Mouse (Mus musculus) neural tube, embryonic 10.5 days (tissue): ENCODE data around the gene Usp9x.

Experiments
- DNase-seq: peaks from one replicate; pipeline ENCODE4 v3.0.0-alpha.2; 2017; ENCODE audit warnings: low spot score; ENCODE audit errors: extremely low spot score

The Usp9x gene

GRCm38 (mm10) chrX:13071241-13071775 lies at the start of gene Usp9x:
Usp9x (plus strand) TSS chrX:13071498.
- peak; percentile 85 for DNase-seq

GRCm38 (mm10) chrX:13022547-13023310 lies 48.6 kb upstream of the Usp9x start:
- no peak for DNase-seq

GRCm38 (mm10) chrX:13024539-13025202 lies 46.6 kb upstream of the Usp9x start:
- no peak for DNase-seq

GRCm38 (mm10) chrX:13025286-13025685 lies 46.0 kb upstream of the Usp9x start:
- no peak for DNase-seq

GRCm38 (mm10) chrX:13028156-13028555 lies 43.1 kb upstream of the Usp9x start:
- DNase-seq, result no peak

- DNase-seq, result no peak
Measured at GRCm38 (mm10) chrX:13029996-13030395, 41.3 kb upstream of the Usp9x start.

GRCm38 (mm10) chrX:13037085-13037484 lies 34.2 kb upstream of the Usp9x start:
- DNase-seq, result no peak

- DNase-seq, result no peak
Measured at GRCm38 (mm10) chrX:13039211-13039610, 32.1 kb upstream of the Usp9x start.

- no peak for DNase-seq
Measured at GRCm38 (mm10) chrX:13040391-13040790, 30.9 kb upstream of the Usp9x start.

- DNase-seq, result peak; percentile 87
Measured at GRCm38 (mm10) chrX:13041630-13042129, 29.6 kb upstream of the Usp9x start.

- DNase-seq, result no peak
Measured at GRCm38 (mm10) chrX:13043780-13044179, 27.5 kb upstream of the Usp9x start.

GRCm38 (mm10) chrX:13044666-13045065 lies 26.6 kb upstream of the Usp9x start:
- no peak for DNase-seq

- no peak for DNase-seq
Measured at GRCm38 (mm10) chrX:13046893-13047435, 24.3 kb upstream of the Usp9x start.

- peak; percentile 13 for DNase-seq
Measured at GRCm38 (mm10) chrX:13047631-13048345, 23.5 kb upstream of the Usp9x start.

GRCm38 (mm10) chrX:13054612-13055011 lies 16.7 kb upstream of the Usp9x start:
- no peak for DNase-seq

- DNase-seq, result no peak
Measured at GRCm38 (mm10) chrX:13061961-13062360, 9.3 kb upstream of the Usp9x start.

GRCm38 (mm10) chrX:13064273-13064925 lies 6.9 kb upstream of the Usp9x start:
- DNase-seq, result no peak

- no peak for DNase-seq
Measured at GRCm38 (mm10) chrX:13070206-13070572, 1.1 kb upstream of the Usp9x start.

GRCm38 (mm10) chrX:13070573-13071240 lies 591 bp upstream of the Usp9x start:
- peak; percentile 91 for DNase-seq

- DNase-seq, result peak; percentile 51
Measured at GRCm38 (mm10) chrX:13071776-13072460, 620 bp downstream of the Usp9x start.
